9 mouse cellular contexts compared by ENCODE assay signal in the genomic region with DNA sequence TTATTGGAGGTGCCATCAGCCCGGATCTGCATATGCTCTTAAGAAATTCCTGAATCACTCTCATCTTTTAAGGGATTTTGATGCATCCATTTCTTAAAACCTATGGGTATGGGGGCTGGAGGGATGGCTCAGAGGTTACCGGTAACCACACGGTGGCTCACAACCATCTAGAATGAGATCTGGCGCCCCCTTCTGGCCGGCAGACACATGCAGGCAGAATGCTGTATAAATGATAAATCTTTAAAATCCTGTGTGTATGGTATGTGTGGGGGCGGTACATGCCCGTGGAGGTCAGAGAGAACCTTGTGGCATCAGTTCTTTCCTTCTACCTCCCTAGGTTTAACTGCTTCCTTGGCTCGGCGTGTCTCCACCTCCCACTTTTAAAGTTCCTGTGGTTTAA. TPM values are rescaled to one million over a fixed set of nuclear protein-coding genes. Genes with fewer than 3 reads are reported as not detected.
DNase-seq lines count a peak whose midpoint lies in the region; ATAC-seq and TF ChIP-seq lines count a peak whose summit lies in the region.
"Had no signal": no experiment of that assay in that cellular context is flagged by ENCODE, and none has a peak within 500 bp of the region (broad histone marks: within the 10 kb centered on the region; RNA-seq: fewer than 3 reads in every experiment).

No protein-coding gene starts in this region.

- DNase-seq in hindbrain, embryonic 14.5 days (ENCODE audit: low spot score): peak; percentile 63
- DNase-seq in ES-E14 (ENCODE audit: low read depth, low spot score): peak; percentile 49
- peak; percentile 56 to 72 for DNase-seq in cerebellum, adult 2 months
- DNase-seq in gastrocnemius, postnatal 10 days: peak; percentile 77
- DNase-seq in limb, embryonic 10.5 days (ENCODE audit: low spot score): peak; percentile 87
- peak; percentile 35 for DNase-seq in ovary, postnatal 10 days (ENCODE audit: low spot score)
- peak; percentile 82 for DNase-seq in thymus, postnatal 14 days

- 21% methylated on average over 9 of the region's 9 CpGs for WGBS in hindbrain, embryonic 14.5 days
- WGBS in hindbrain, embryonic 13.5 days: 15% methylated on average over 9 of the region's 9 CpGs
- 17% methylated on average over 9 of the region's 9 CpGs for WGBS in cerebellum, adult 2 months
- 19% methylated on average over 9 of the region's 9 CpGs for WGBS in limb, embryonic 10.5 days

- no peak overlapping the region for H3K4me2 ChIP-seq in hindbrain, embryonic 14.5 days (replicated peaks)
- H3K4me2 ChIP-seq in hindbrain, embryonic 13.5 days: no peak overlapping the region

- in situ Hi-C loops in ES-E14 (cut with MboI; ENCODE audit: low sequenced_read_pairs in 2 of 2, unreplicated experiment in 2 of 2): no loop called here

- H3K27ac ChIP-seq in hindbrain, embryonic 14.5 days: no peak overlapping the region
- no peak overlapping the region for H3K27ac ChIP-seq in hindbrain, embryonic 13.5 days
- no peak overlapping the region for H3K27ac ChIP-seq in ES-E14 (ENCODE audit: insufficient read depth, low read depth, low read length, poor library complexity, severe bottlenecking)
- H3K27ac ChIP-seq in cerebellum, adult 2 months (ENCODE audit: insufficient read depth, low read length): no peak overlapping the region
- no peak overlapping the region for H3K27ac ChIP-seq in limb, embryonic 10.5 days

- H3K9ac ChIP-seq in hindbrain, embryonic 14.5 days: no peak overlapping the region
- H3K9ac ChIP-seq in hindbrain, embryonic 13.5 days: no peak overlapping the region
- no peak overlapping the region for H3K9ac ChIP-seq in ES-E14 (ENCODE audit: insufficient read depth, low read depth, low read length, poor library complexity, severe bottlenecking)

- H3K36me3 ChIP-seq in hindbrain, embryonic 14.5 days (replicated peaks; ENCODE audit: control insufficient read depth, insufficient read depth): no peaks in the 10 kb centered on the region
- H3K36me3 ChIP-seq in hindbrain, embryonic 13.5 days: no peaks in the 10 kb centered on the region
- no peaks in the 10 kb centered on the region for H3K36me3 ChIP-seq in ES-E14 (ENCODE audit: control insufficient read depth, insufficient read depth, low read length, poor library complexity, severe bottlenecking)
- no peaks in the 10 kb centered on the region for H3K36me3 ChIP-seq in limb, embryonic 10.5 days

- no peak for ATAC-seq in hindbrain, embryonic 14.5 days (ENCODE audit: low FRiP score)
- ATAC-seq in hindbrain, embryonic 13.5 days (ENCODE audit: low FRiP score): no peak

- H3K27me3 ChIP-seq in hindbrain, embryonic 14.5 days (ENCODE audit: control insufficient read depth, insufficient read depth, low read length): 0 out of 2 replicates have a peak, but pooled peaks cover 3% of the 10 kb centered on the region
- H3K27me3 ChIP-seq in hindbrain, embryonic 13.5 days: peaks cover 16% of the 10 kb centered on the region
- H3K27me3 ChIP-seq in cerebellum, adult 2 months (ENCODE audit: control insufficient read depth, insufficient read depth, low read length): no peaks in the 10 kb centered on the region
- peaks cover 22% of the 10 kb centered on the region for H3K27me3 ChIP-seq in limb, embryonic 10.5 days (ENCODE audit: low read depth, poor library complexity, severe bottlenecking)

- no peaks in the 10 kb centered on the region for H3K4me1 ChIP-seq in hindbrain, embryonic 14.5 days (replicated peaks; ENCODE audit: control insufficient read depth, insufficient read depth, low read length)
- H3K4me1 ChIP-seq in hindbrain, embryonic 13.5 days (replicated peaks): peaks cover 4% of the 10 kb centered on the region; the same call in 1 of the 2 replicates
- H3K4me1 ChIP-seq in ES-E14 (ENCODE audit: control insufficient read depth in 2 of 2, insufficient read depth in 2 of 2, low read length in 2 of 2, poor library complexity in 1 of 2): peaks cover 0 to 1% of the 10 kb centered on the region in 2 experiments; a peak in 1 of 4 replicates
- H3K4me1 ChIP-seq in cerebellum, adult 2 months (ENCODE audit: control insufficient read depth, insufficient read depth, low read length): peaks cover 2% of the 10 kb centered on the region; the same call in 1 of the 2 replicates
- H3K4me1 ChIP-seq in limb, embryonic 10.5 days: peaks cover 5% of the 10 kb centered on the region; the same call in 1 of the 2 replicates

- no peak overlapping the region for H3K4me3 ChIP-seq in hindbrain, embryonic 14.5 days (replicated peaks; ENCODE audit: low read length)
- H3K4me3 ChIP-seq in hindbrain, embryonic 13.5 days: no peak overlapping the region
- H3K4me3 ChIP-seq in ES-E14 (ENCODE audit: insufficient read depth in 1 of 2, low read depth in 1 of 2, low read length in 2 of 2, poor library complexity in 1 of 2, severe bottlenecking in 1 of 2): no peak overlapping the region
- no peak overlapping the region for H3K4me3 ChIP-seq in cerebellum, adult 2 months (replicated peaks; ENCODE audit: insufficient read depth, low read depth, low read length)
- H3K4me3 ChIP-seq in limb, embryonic 10.5 days: no peak overlapping the region

- TF ChIP-seq CTCF in cerebellum, adult 2 months (IDR thresholded peaks at IDR 0.05; ENCODE audit: borderline replicate concordance, insufficient read depth, low read depth, low read length): peak; percentile 73

- TF ChIP-seq POLR2A in cerebellum, adult 2 months (IDR thresholded peaks at IDR 0.05; ENCODE audit: borderline replicate concordance, insufficient read depth, low read length): no peak

- H3K9me3 ChIP-seq in hindbrain, embryonic 14.5 days (ENCODE audit: control insufficient read depth, low read length): no peaks in the 10 kb centered on the region
- no peaks in the 10 kb centered on the region for H3K9me3 ChIP-seq in hindbrain, embryonic 13.5 days
- no peaks in the 10 kb centered on the region for H3K9me3 ChIP-seq in ES-E14 (ENCODE audit: control insufficient read depth, insufficient read depth, low read depth, low read length)
- H3K9me3 ChIP-seq in limb, embryonic 10.5 days (replicated peaks): no peaks in the 10 kb centered on the region

TF ChIP-seq in ES-E14, 5 proteins besides CTCF, POLR2A, EP300 and RAD21:
- 0 out of 2 replicates have a peak, but pooled peaks have one; percentile 31 for TF ChIP-seq ZNF384 (IDR thresholded peaks at IDR 0.05; ENCODE audit: low read depth, low read length)
- TF ChIP-seq MAFK (IDR thresholded peaks at IDR 0.05; ENCODE audit: insufficient read depth, low read depth, low read length): no peak
TF ChIP-seq in ES-E14: peak in this region for 1.

RNA-seq across cellular contexts. Expression of gene Ccdc65, which starts 2.4 kb away (rescaled TPM):
- 5.6 and 6.6 TPM in 2 replicates for polyA plus RNA-seq in hindbrain, embryonic 14.5 days (2014; fragmentation: Nextera tagmentation; extraction: Ambion mirVana)
- 3.6 and 4.3 TPM in 2 replicates for polyA plus RNA-seq in hindbrain, embryonic 13.5 days (2015; fragmentation: Nextera tagmentation; extraction: Ambion mirVana)
- 0.26 and 0.76 TPM in 2 replicates for total RNA-seq in ES-E14 (2012; rRNA removed)
- polyA plus RNA-seq in cerebellum, adult 2 months (2012; rRNA removed): 4.8 TPM in 2 replicates
- total RNA-seq in gastrocnemius, postnatal 10 days (2021): not detected
- polyA plus RNA-seq in limb, embryonic 10.5 days (2016; fragmentation: Nextera tagmentation; extraction: Ambion mirVana): 0.34 and 0.64 TPM in 2 replicates
- polyA plus RNA-seq: liver, embryonic 16.5 days had no signal

RNA-seq across cellular contexts. Expression of gene Fkbp11, which starts 17.6 kb away (rescaled TPM):
- polyA plus RNA-seq in hindbrain, embryonic 14.5 days (2014; fragmentation: Nextera tagmentation; extraction: Ambion mirVana): 6.4 and 7.2 TPM in 2 replicates
- 5.1 and 6.6 TPM in 2 replicates for polyA plus RNA-seq in hindbrain, embryonic 13.5 days (2015; fragmentation: Nextera tagmentation; extraction: Ambion mirVana)
- total RNA-seq in ES-E14 (2012; rRNA removed): 105 and 119 TPM in 2 replicates
- polyA plus RNA-seq in cerebellum, adult 2 months (2012; rRNA removed): 4.1 and 4.7 TPM in 2 replicates
- 10 to 100 TPM in 1 of 2 experiments, 1 to 10 TPM in 1; 8.0 to 13.1 TPM for total RNA-seq in gastrocnemius, postnatal 10 days (2021)
- polyA plus RNA-seq in limb, embryonic 10.5 days (2016; fragmentation: Nextera tagmentation; extraction: Ambion mirVana): 26.8 and 28.9 TPM in 2 replicates

RNA-seq across cellular contexts. Expression of gene Rnd1, which starts 33.2 kb away (rescaled TPM):
- polyA plus RNA-seq in hindbrain, embryonic 14.5 days (2014; fragmentation: Nextera tagmentation; extraction: Ambion mirVana): 6.0 and 6.1 TPM in 2 replicates
- 7.3 and 7.4 TPM in 2 replicates for polyA plus RNA-seq in hindbrain, embryonic 13.5 days (2015; fragmentation: Nextera tagmentation; extraction: Ambion mirVana)
- total RNA-seq in ES-E14 (2012; rRNA removed): 5.7 and 7.6 TPM in 2 replicates
- polyA plus RNA-seq in cerebellum, adult 2 months (2012; rRNA removed): 42.4 and 47.4 TPM in 2 replicates
- 1 to 10 TPM in 1 of 2 experiments, under 1 TPM in 1; 0.49 to 1.9 TPM for total RNA-seq in gastrocnemius, postnatal 10 days (2021)
- polyA plus RNA-seq in limb, embryonic 10.5 days (2016; fragmentation: Nextera tagmentation; extraction: Ambion mirVana): 0.38 and 0.62 TPM in 2 replicates

RNA-seq across cellular contexts. Expression of gene Ddx23, which starts 47.7 kb away (rescaled TPM):
- 22.5 and 24.2 TPM in 2 replicates for polyA plus RNA-seq in hindbrain, embryonic 14.5 days (2014; fragmentation: Nextera tagmentation; extraction: Ambion mirVana)
- polyA plus RNA-seq in hindbrain, embryonic 13.5 days (2015; fragmentation: Nextera tagmentation; extraction: Ambion mirVana): 27.5 and 28.0 TPM in 2 replicates
- total RNA-seq in ES-E14 (2012; rRNA removed): 147 and 151 TPM in 2 replicates
- 69.4 and 71.7 TPM in 2 replicates for polyA plus RNA-seq in cerebellum, adult 2 months (2012; rRNA removed)
- 10 to 100 TPM; 53.6 to 57.6 TPM for total RNA-seq in gastrocnemius, postnatal 10 days (2021)
- 21.8 and 25.4 TPM in 2 replicates for polyA plus RNA-seq in limb, embryonic 10.5 days (2016; fragmentation: Nextera tagmentation; extraction: Ambion mirVana)

RNA-seq across cellular contexts. Expression of gene Arf3, which starts 52.6 kb away (rescaled TPM):
- polyA plus RNA-seq in hindbrain, embryonic 14.5 days (2014; fragmentation: Nextera tagmentation; extraction: Ambion mirVana): 77.2 and 84.7 TPM in 2 replicates
- polyA plus RNA-seq in hindbrain, embryonic 13.5 days (2015; fragmentation: Nextera tagmentation; extraction: Ambion mirVana): 68.4 and 71.7 TPM in 2 replicates
- total RNA-seq in ES-E14 (2012; rRNA removed): 26.2 and 41.2 TPM in 2 replicates
- 202 and 210 TPM in 2 replicates for polyA plus RNA-seq in cerebellum, adult 2 months (2012; rRNA removed)
- 10 to 100 TPM; 21.2 to 24.2 TPM for total RNA-seq in gastrocnemius, postnatal 10 days (2021)
- polyA plus RNA-seq in limb, embryonic 10.5 days (2016; fragmentation: Nextera tagmentation; extraction: Ambion mirVana): 44.3 and 49.1 TPM in 2 replicates

Comparison
In these comparisons a context has a peak if more than half of its experiments do, and no peak if none do; other contexts are left out.
1. DNase-seq: peak in every context shown above with its lines; median percentile 87 in limb, embryonic 10.5 days; 82 in thymus, postnatal 14 days; 77 in gastrocnemius, postnatal 10 days; 64 in cerebellum, adult 2 months; 63 in hindbrain, embryonic 14.5 days; 49 in ES-E14; 35 in ovary, postnatal 10 days.